Comparison of ENCODE assay signal across 11 mouse cellular contexts in the genomic region with DNA sequence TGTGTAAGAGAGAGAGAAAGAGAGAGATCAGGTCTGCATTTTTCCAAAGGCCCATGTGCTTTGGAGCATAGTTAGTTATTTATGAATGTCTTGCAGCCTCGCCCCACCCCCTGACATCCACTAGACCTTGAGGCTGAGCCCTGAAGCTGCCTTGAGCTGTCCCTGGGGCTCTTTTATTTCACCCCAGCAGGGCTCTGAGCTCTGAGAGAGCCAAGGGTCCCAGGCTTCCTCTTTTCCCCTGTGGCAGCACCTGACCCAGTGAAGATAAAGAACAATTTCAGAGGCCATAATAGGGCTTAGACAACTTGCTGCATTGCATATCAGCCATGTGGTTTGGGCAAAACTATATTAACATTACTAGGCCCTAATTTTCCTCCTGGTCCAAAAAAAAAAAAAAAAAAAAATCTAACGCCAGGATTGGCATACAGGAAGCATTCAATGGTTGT.
DNase-seq lines count a peak whose midpoint lies in the region; ATAC-seq and TF ChIP-seq lines count a peak whose summit lies in the region.
"Had no signal": no experiment of that assay in that cellular context is flagged by ENCODE, and none has a peak within 500 bp of the region (broad histone marks: within the 10 kb centered on the region; RNA-seq: fewer than 3 reads in every experiment).

No protein-coding gene starts in this region.

- ATAC-seq in forebrain, embryonic 13.5 days: no peak
- no peak for ATAC-seq in forebrain, embryonic 15.5 days (replicated peaks)
- no peak for ATAC-seq in stomach, embryonic 15.5 days (ENCODE audit: insufficient read depth, low FRiP score, low read depth)
- no peak for ATAC-seq in stomach, postnatal 0 days (ENCODE audit: low FRiP score, low TSS enrichment)
- no peak for ATAC-seq in kidney, embryonic 16.5 days (ENCODE audit: low FRiP score, low TSS enrichment)

- no peak overlapping the region for H3K4me3 ChIP-seq in forebrain, embryonic 13.5 days
- no peak overlapping the region for H3K4me3 ChIP-seq in forebrain, embryonic 15.5 days
- H3K4me3 ChIP-seq in stomach, embryonic 15.5 days (replicated peaks): no peak overlapping the region
- no peak overlapping the region for H3K4me3 ChIP-seq in stomach, postnatal 0 days (ENCODE audit: low read depth, low read length)
- H3K4me3 ChIP-seq in kidney, embryonic 16.5 days (ENCODE audit: low read length): no peak overlapping the region
- H3K4me3 ChIP-seq: heart, embryonic 12.5 days; layer of hippocampus, adult 2 months had no signal

- H3K4me2 ChIP-seq in forebrain, embryonic 13.5 days: no peak overlapping the region
- H3K4me2 ChIP-seq in forebrain, embryonic 15.5 days (replicated peaks): no peak overlapping the region
- no peak overlapping the region for H3K4me2 ChIP-seq in stomach, embryonic 15.5 days
- H3K4me2 ChIP-seq in stomach, postnatal 0 days (replicated peaks; ENCODE audit: low read depth): no peak overlapping the region
- H3K4me2 ChIP-seq in kidney, embryonic 16.5 days (replicated peaks; ENCODE audit: low read depth, low read length): no peak overlapping the region
- H3K4me2 ChIP-seq: heart, embryonic 12.5 days had no signal

- no peak for DNase-seq in stomach, postnatal 0 days (ENCODE audit: low spot score)
- DNase-seq in left cerebral cortex, adult 8-10 months (ENCODE audit: low spot score in 2 of 2): no peak
- no peak for DNase-seq in lung, postnatal 36 days
- no peak for DNase-seq in right cerebral cortex, postnatal 14 days
- DNase-seq: B cell, adult 2 months had no signal

- H3K36me3 ChIP-seq in forebrain, embryonic 13.5 days (ENCODE audit: poor library complexity, severe bottlenecking): peaks cover 28% of the 10 kb centered on the region; the same call in 1 of the 2 replicates
- H3K36me3 ChIP-seq in forebrain, embryonic 15.5 days: no peaks in the 10 kb centered on the region
- peaks cover 20% of the 10 kb centered on the region; the same call in 1 of the 2 replicates for H3K36me3 ChIP-seq in stomach, embryonic 15.5 days
- peaks cover 13% of the 10 kb centered on the region for H3K36me3 ChIP-seq in stomach, postnatal 0 days (ENCODE audit: control insufficient read depth, insufficient read depth, low read length)
- H3K36me3 ChIP-seq in kidney, embryonic 16.5 days (ENCODE audit: insufficient read depth, low read length): peaks cover 16% of the 10 kb centered on the region

- H3K9ac ChIP-seq in forebrain, embryonic 13.5 days: no peak overlapping the region
- H3K9ac ChIP-seq in forebrain, embryonic 15.5 days (replicated peaks): no peak overlapping the region
- H3K9ac ChIP-seq in stomach, embryonic 15.5 days: no peak overlapping the region
- no peak overlapping the region for H3K9ac ChIP-seq in stomach, postnatal 0 days (ENCODE audit: low read length)
- H3K9ac ChIP-seq in kidney, embryonic 16.5 days (replicated peaks; ENCODE audit: low read length): 0 out of 2 replicates have a peak overlapping the region, but pooled peaks have one; percentile 13
- H3K9ac ChIP-seq: heart, embryonic 12.5 days had no signal

- no peaks in the 10 kb centered on the region for H3K9me3 ChIP-seq in forebrain, embryonic 13.5 days (replicated peaks)
- H3K9me3 ChIP-seq in forebrain, embryonic 15.5 days: no peaks in the 10 kb centered on the region
- H3K9me3 ChIP-seq in stomach, embryonic 15.5 days: no peaks in the 10 kb centered on the region
- no peaks in the 10 kb centered on the region for H3K9me3 ChIP-seq in stomach, postnatal 0 days (ENCODE audit: control insufficient read depth, low read length)
- no peaks in the 10 kb centered on the region for H3K9me3 ChIP-seq in kidney, embryonic 16.5 days (ENCODE audit: low read length)
- H3K9me3 ChIP-seq: heart, embryonic 12.5 days had no signal

- 0 out of 2 replicates have a peak overlapping the region, but pooled peaks have one; percentile 1 for H3K27ac ChIP-seq in forebrain, embryonic 13.5 days
- no peak overlapping the region for H3K27ac ChIP-seq in forebrain, embryonic 15.5 days (replicated peaks)
- H3K27ac ChIP-seq in stomach, embryonic 15.5 days: peak overlapping the region; percentile 21; the same call in 1 of the 2 replicates
- no peak overlapping the region for H3K27ac ChIP-seq in stomach, postnatal 0 days (replicated peaks)
- H3K27ac ChIP-seq in kidney, embryonic 16.5 days (ENCODE audit: low read length): peak overlapping the region; percentile 88
- H3K27ac ChIP-seq: layer of hippocampus, adult 2 months had no signal

- H3K27me3 ChIP-seq in forebrain, embryonic 13.5 days: no peaks in the 10 kb centered on the region
- no peaks in the 10 kb centered on the region for H3K27me3 ChIP-seq in forebrain, embryonic 15.5 days
- no peaks in the 10 kb centered on the region for H3K27me3 ChIP-seq in stomach, embryonic 15.5 days (replicated peaks)
- H3K27me3 ChIP-seq in stomach, postnatal 0 days (ENCODE audit: control insufficient read depth, insufficient read depth, low read length): no peaks in the 10 kb centered on the region
- no peaks in the 10 kb centered on the region for H3K27me3 ChIP-seq in kidney, embryonic 16.5 days (ENCODE audit: insufficient read depth, low read length)
- H3K27me3 ChIP-seq: heart, embryonic 12.5 days had no signal

- WGBS in forebrain, embryonic 13.5 days: 78% methylated on average over 2 of the region's 2 CpGs
- WGBS in forebrain, embryonic 15.5 days: 86% methylated on average over 2 of the region's 2 CpGs
- 69% methylated on average over 2 of the region's 2 CpGs for WGBS in stomach, embryonic 15.5 days
- WGBS in stomach, postnatal 0 days: 75% methylated on average over 2 of the region's 2 CpGs
- WGBS in kidney, embryonic 16.5 days: 45% methylated on average over 2 of the region's 2 CpGs

- TF ChIP-seq EP300 in stomach, postnatal 0 days (optimal IDR thresholded peaks at IDR 0.05): no peak

- no peak for TF ChIP-seq CTCF in stomach, postnatal 0 days (IDR thresholded peaks at IDR 0.05; ENCODE audit: low read depth)

- H3K4me1 ChIP-seq in forebrain, embryonic 13.5 days: peaks cover 56% of the 10 kb centered on the region
- H3K4me1 ChIP-seq in forebrain, embryonic 15.5 days: peaks cover 38% of the 10 kb centered on the region
- peaks cover 35% of the 10 kb centered on the region for H3K4me1 ChIP-seq in stomach, embryonic 15.5 days
- H3K4me1 ChIP-seq in stomach, postnatal 0 days (replicated peaks; ENCODE audit: control insufficient read depth, insufficient read depth): no peaks in the 10 kb centered on the region
- peaks cover 74% of the 10 kb centered on the region for H3K4me1 ChIP-seq in kidney, embryonic 16.5 days (ENCODE audit: insufficient read depth, low read length)

Comparison
In these comparisons a context has a peak if more than half of its experiments do, and no peak if none do; other contexts are left out.
1. H3K27ac ChIP-seq: peak in forebrain, embryonic 13.5 days (single experiment), stomach, embryonic 15.5 days (single experiment) and kidney, embryonic 16.5 days (single experiment); none in forebrain, embryonic 15.5 days (single experiment) and stomach, postnatal 0 days (single experiment).